Mouse (Mus musculus): Measurements from ENCODE around the gene Gabbr1. TPM values are rescaled to one million over a fixed set of nuclear protein-coding genes. Genes with fewer than 3 reads are reported as not detected.

Gabbr1 gene
- total RNA-seq, 2 experiments from 2014 or later, result 6.9 to 7.4 TPM

DNA sequence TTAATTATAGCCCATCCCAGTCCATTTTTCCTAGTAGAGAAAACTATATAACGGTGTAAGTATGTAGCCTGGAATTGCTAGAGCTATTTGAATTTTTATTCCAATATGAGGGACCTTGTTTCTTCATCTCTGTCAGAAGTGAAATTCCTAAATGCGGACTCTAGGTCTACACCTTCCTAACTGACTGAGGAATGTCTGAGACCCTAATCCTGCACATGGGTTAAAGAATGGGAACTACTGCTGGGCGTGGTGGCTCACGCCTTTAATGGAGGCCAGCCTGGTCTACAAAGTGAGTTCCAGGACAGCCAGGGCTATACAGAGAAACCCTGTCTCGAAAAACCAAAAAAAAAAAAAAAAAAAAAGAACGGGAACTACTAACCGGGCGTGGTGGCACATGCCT lies 16.6 kb upstream of the Gabbr1 start:
- no peak for DNase-seq (ENCODE audit: low spot score)
- intact Hi-C loops (cut with DNase I), result no loop called here

DNA sequence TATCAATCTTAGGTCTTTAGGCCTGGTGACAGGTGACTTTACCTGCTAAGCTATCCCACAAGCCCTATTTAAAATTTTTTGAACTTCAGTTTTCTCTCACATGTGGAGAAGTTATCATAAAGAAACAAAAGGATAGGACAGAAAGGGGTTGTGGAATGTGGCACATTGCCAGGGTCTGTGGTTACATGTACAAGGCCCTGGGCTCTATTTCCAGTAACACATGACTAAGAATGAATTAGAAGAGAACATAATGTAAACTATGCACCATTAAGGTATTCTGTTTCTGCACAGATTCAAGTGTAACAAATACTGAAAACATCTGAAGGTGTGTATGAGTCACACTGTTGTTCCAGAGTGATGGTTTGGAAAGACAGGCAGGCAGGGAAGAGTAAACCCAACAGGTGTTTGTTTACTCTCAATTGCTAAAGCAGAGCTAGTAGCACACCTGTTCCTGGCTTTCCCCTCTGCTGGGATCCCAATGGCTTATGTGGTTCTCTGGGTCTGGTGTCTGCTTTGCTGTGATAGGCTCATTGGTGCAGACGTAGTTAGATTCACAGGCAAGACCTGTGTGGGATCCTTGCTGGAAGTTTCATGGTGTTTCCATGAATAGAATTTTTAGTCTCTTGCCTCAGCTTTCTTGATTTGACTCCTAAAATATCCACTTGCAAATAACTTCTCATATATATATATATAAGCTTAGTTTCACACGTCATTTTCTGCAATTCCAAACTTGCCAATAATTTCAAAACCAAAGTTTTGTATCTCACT lies 6.5 kb upstream of the Gabbr1 start:
- DNase-seq (ENCODE audit: low spot score), result no peak
- intact Hi-C loops (cut with DNase I), result no loop called here

DNA sequence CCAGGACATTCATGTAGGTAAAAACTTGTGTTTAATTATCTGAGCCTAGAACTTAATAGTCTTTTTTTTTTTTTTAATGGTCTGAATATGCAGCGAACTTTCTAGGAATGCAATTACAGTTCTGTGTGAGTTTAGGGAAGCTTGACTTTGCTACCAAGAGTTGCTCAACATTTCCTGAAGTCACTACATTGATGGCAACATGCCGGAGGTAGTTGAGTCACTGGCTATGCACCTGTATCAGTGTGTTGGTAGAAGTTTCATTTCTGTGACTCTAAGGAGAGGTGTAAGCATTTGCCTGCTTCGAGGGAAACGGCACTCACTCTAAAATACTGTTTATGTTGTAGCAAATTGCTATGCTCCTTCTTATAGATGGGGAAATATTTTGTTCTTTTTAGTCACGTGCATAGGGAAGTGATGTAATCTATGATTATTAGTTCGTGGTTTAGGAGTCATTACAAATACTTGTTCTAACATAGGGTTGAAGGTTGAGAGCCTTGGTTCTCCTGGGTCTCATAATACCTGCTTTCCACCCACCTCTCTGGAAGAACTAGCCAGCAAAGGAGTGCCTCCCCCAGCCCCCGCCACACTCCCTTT lies 1.0 kb upstream of the Gabbr1 start:
- DNase-seq (ENCODE audit: low spot score), result no peak
- intact Hi-C loops (cut with DNase I), result loop anchor here (5.0 kb wide), 4 partner anchors 42 to 222 kb away; partner anchors contain the start of genes Trim40, Zfp57, Znrd1 and Znrd1as

DNA sequence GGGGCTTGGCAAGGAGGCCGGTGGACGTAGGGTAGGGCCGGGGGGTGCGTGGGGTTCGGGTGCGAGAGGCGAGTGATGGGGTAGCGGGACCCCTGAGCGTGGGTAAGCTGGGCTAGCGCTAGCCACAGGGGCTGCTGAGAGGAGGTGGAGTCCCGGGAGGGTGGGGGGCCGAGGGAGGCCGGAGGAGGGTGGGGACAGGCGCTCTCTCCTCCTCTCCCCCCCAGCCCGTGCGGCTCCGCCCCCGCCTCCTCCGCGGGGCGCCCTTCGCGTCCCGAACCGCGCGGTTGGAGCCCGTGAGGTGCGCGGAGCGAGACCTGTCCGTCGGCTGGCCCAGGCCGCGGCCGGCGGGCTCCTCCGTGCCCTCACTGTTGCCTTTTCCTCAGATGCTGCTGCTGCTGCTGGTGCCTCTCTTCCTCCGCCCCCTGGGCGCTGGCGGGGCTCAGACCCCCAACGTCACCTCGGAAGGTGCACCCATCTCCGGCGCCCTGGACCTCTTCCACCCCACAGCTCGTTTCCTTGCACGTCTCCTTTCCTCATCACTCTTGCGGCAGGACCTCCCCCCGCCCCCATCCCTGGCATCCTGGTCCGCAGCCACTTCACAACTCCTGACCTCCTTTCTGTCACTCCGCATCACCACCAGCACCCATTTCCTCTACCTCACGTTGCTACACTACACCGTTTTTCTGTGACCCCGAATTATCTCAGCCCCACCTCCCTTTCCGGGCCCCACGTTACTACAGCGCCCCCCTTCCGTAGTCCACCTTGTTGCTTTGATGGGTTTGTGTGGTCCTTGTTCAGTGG lies 746 bp downstream of the Gabbr1 start:
- intact Hi-C loops (cut with DNase I), result loop anchor here (2.0 to 5.0 kb wide), 5 partner anchors 44 to 224 kb away; partner anchors contain the start of genes Trim40, Zfp57, Znrd1 and Znrd1as
- peak; percentile 17 for DNase-seq (ENCODE audit: low spot score)

DNA sequence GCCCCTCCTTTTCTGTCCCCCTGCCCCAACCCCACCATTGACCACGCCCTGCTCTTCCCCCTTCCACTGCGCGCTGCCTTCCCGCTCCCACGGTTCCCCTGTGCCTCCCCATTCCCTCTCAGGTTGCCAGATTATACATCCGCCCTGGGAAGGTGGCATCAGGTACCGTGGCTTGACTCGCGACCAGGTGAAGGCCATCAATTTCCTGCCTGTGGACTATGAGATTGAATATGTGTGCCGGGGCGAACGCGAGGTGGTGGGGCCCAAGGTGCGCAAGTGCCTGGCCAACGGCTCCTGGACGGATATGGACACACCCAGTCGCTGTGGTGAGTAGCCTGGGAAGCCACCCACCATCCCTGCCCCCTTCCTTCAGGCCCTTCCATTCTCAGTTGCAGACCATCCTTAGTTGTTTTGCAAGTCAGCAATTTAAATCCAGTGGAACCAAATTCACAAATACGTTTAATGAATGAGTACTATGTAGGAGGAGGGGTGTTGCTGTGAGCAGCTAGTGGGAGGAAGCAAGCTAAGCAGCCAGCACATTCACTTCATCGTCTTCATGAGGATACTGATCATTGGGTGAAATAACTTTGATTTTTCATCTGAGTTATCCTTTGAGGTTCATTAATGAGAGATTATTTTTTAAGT lies 1.7 kb downstream of the Gabbr1 start:
- intact Hi-C loops (cut with DNase I), result loop anchor here (2.0 to 5.0 kb wide), 5 partner anchors 45 to 225 kb away; partner anchors contain the start of genes Trim40, Zfp57, Znrd1 and Znrd1as
- no peak for DNase-seq (ENCODE audit: low spot score)

DNA sequence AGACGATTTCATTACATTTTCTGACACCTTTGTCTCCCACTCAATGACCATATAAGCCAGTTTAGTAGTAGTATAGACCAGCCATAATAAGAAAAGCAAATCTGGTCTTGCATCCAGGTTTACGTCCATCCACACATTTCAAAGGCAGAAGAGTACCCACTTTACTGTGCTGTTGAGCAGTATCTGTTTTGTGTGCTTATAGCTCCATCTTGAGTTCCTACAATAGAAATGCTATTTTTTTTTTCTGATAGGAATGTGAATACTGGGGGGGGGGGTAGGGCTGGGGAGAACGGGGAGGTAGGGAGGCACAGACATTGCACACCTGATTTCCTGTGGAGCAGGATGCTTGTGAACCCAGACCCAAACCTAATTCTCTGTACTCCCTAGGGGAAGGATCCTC lies 2.2 kb downstream of the Gabbr1 start:
- intact Hi-C loops (cut with DNase I), result loop anchor here (2.0 to 5.0 kb wide), 5 partner anchors 46 to 226 kb away; partner anchors contain the start of genes Trim40, Zfp57, Znrd1 and Znrd1as
- DNase-seq (ENCODE audit: low spot score), result no peak

DNA sequence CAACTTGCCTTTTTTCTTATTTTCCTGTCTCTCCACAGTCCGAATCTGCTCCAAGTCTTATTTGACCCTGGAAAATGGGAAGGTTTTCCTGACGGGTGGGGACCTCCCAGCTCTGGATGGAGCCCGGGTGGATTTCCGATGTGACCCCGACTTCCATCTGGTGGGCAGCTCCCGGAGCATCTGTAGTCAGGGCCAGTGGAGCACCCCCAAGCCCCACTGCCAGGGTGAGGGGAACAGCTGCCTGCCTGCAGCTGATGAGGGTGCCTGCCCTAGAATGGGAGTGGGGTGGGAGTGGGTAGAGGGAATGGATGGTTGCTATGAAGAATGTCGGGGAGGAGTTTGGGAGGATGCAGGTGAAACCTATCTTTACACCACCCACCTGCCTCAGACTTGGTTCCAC lies 2.6 kb downstream of the Gabbr1 start:
- DNase-seq (ENCODE audit: low spot score), result no peak
- intact Hi-C loops (cut with DNase I), result loop anchor here (5.0 kb wide), 4 partner anchors 46 to 226 kb away; partner anchors contain the start of genes Trim40, Zfp57, Znrd1 and Znrd1as

DNA sequence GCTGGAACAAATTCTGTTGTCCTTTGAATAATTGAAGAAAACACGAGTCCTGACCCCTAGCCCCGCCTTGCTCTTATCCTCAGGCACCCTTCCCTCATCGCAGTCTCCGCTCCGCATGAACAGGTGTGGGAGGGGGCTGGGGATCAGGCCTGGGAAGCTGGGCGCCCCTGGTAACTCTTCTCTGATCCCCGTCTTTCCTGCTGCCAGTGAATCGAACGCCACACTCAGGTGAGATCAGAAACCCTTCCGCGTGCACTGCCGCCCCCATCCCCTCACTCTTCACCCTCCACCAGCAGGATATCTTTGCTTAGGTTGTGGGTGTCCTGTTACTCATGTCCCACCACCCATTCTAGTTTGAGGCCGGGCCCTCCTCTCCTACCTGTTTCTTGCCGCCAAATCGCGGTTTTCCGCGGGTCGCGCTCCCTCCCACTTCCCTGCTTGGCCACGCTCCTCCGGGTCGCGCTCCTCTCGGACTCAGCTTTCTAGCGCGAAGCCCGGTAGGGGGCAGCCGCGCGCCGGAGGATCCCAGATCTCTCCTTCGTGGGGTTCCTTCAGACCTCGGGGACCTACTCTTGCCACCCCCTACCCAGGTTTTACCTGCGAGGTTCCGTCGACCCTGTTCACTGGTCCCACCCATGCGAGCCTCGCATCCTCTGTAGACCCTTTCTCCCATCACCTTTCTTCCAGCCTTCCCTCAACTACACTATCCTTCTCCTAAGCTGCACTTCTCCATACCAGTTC lies 4.0 kb downstream of the Gabbr1 start:
- intact Hi-C loops (cut with DNase I), result loop anchor here (5.0 kb wide), 4 partner anchors 47 to 227 kb away; partner anchors contain the start of genes Trim40, Zfp57, Znrd1 and Znrd1as
- peak; percentile 20 for DNase-seq (ENCODE audit: low spot score)

DNA sequence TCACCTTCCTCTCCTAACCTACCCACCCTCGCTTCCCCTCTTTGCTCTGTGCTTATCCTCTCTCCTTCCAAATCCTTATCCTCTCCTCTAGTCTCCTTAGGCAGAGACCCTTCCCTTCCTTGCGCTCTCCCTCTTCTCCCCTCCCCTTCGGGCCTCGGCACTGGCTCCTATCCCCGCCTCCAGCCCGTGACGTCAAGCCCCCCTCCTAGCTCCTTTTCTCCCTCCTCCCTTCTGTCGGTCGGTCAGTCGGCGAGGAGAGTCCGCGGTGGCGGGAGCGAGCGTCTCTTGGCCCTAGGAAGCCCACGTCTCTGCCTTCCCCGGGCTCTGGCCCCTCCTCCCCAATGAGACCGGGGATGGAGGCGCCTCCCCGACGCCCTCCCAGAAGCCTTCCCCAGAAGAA lies 4.6 kb downstream of the Gabbr1 start:
- intact Hi-C loops (cut with DNase I), result no loop called here
- DNase-seq (ENCODE audit: low spot score), result peak; percentile 68

DNA sequence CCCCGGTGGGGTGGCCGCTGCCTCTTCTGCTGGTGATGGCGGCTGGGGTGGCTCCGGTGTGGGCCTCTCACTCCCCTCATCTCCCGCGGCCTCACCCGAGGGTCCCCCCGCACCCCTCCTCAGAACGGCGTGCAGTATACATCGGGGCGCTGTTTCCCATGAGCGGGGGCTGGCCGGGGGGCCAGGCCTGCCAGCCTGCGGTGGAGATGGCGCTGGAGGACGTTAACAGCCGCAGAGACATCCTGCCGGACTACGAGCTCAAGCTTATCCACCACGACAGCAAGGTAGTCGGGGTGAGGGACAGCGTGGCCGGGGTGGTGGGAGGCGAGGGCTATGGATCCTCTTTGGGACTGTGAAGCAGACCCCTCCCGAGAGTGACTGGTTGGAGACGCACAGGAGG lies 5.1 kb downstream of the Gabbr1 start:
- intact Hi-C loops (cut with DNase I), result no loop called here
- DNase-seq (ENCODE audit: low spot score), result no peak

DNA sequence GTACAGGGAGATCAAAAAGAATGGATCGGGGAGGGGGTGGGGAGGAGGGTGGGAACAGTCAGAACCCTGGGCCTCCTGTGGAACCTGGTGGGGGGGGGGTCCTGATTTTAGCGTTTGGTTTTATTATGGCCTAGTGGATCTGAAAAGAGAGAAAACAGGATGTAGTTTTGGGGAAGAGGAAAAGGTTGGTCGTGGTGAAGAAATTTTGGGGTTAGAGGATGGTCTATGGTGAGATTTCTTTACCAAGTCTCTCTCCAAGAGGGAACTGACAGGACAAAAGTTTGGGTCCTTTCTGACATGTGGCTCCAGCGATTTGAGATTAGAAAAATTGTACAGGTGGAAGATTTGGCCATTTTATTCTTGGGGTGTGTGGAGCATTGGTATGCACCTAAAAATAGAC lies 6.0 kb downstream of the Gabbr1 start:
- intact Hi-C loops (cut with DNase I), result no loop called here
- no peak for DNase-seq (ENCODE audit: low spot score)

DNA sequence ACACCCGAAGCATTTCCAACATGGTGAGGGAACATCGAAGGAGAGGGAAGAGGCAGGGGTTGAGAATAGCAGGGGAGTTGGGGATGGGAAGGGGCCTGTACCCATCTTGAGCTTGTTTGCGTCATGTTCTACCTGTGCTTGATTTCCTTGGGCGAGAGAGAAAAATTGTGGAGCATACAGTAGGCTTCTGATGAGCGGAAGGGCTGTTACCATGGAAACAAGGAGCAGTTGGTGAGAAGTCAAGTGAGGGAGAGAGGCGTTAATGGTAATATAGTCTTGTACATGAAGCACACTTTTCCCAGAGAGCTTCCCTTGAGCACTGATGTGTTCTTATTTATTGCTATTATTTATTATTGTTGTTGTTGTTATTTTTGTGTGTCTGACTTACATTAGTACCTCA lies 11.2 kb downstream of the Gabbr1 start:
- intact Hi-C loops (cut with DNase I), result no loop called here
- DNase-seq (ENCODE audit: low spot score), result no peak

DNA sequence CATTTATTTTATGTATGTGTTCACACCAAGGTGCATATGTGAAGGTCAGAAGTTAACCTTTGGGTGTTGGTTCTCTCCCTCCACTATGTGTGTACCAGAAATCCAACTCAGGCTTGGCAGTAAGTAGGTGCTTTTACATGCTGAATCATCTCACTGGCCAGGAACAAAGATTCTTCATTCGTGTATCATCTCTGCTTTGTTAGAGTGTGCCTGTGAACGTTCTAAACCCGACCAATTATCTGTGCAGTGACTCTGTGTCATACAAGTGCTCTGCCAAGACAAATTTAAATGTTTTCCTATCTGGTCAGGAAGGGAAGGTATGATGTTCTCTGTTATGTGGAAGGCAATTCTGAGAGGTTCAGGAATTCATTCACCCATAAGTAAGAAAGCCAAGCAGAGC lies 15.7 kb downstream of the Gabbr1 start:
- intact Hi-C loops (cut with DNase I), result no loop called here

DNA sequence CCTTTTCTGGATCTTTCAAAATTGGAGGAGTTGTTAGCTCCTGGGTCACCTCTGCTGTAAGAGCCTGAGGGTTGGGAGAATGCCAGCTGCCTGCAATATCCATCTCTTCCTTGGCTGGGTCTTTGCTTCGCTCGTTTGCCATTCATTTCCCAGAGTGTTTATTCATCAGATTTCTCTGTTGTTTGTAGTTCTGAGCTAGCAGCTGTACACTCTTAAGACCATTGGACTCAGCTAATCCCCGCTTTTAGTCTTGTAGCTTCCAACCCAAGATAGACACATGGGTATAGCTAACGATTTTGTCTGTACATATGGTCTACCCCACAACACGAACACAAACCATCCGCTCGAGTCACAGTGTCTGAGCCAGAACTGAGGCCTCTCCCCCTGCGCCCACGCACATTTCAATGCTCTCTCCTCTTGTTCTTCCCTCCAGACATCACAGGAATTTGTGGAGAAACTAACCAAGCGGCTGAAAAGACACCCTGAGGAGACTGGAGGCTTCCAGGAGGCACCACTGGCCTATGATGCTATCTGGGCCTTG lies 16.4 kb downstream of the Gabbr1 start:
- intact Hi-C loops (cut with DNase I), result no loop called here
- DNase-seq (ENCODE audit: low spot score), result no peak

More for the DNA sequence above, 15.7 kb downstream of the Gabbr1 start:
- DNase-seq (ENCODE audit: low spot score), result no peak

DNA sequence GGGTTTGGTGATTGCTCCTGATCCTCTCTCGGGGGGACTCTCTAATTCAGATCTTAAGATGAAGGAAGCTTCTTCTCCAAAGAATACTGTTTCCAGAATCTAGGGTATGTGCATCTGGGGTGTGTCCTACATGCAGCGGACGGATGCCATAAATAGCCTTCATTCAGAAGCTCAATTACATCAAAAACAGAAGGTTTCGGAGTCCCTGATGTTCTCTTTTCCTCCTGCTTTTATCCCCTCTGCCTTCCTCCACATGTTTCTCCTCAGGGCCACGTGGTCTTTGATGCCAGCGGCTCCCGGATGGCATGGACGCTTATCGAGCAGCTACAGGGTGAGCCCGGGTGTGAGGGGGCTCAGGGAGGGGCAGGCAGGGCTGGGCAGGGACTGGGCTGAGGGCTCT lies 17.3 kb downstream of the Gabbr1 start:
- no peak for DNase-seq (ENCODE audit: low spot score)
- intact Hi-C loops (cut with DNase I), result no loop called here

DNA sequence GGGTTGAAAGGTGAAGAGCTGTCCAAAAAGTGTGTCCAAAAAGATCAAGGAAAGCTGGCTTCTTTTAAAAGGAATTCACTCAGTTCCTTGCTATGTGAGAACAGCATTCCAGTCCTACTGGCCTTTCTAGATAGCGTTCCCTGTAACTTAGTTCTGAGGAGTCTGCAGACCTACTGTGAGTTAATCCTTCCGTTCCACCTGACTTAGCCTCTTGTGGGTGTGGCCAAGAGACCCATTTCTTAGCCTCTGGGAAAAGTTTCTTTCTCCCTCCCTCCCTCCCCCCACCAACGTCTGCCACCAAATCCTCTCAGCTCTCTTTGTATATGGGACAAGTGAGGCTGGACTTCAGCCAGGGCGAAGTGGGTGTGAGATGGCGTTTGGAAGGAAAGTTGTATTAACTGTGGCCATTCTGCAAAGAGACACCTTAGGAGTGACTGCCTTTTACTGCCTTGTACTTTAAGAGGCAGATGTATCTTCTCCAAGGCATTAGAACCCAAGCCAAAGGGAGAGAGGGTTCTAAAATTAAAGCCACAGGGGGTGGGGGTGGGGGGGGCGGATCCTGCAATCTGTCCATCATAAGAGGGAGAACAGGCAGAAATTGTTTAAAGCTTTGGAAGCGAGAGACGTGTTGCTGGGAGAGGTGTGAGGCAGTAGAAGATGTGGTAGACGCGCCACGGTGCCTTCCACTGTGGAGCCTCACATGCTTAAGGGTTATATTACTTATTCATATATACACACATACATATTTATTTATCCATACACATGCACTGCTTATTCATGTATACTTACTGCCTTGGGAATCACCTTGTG lies 18.1 kb downstream of the Gabbr1 start:
- intact Hi-C loops (cut with DNase I), result no loop called here

DNA sequence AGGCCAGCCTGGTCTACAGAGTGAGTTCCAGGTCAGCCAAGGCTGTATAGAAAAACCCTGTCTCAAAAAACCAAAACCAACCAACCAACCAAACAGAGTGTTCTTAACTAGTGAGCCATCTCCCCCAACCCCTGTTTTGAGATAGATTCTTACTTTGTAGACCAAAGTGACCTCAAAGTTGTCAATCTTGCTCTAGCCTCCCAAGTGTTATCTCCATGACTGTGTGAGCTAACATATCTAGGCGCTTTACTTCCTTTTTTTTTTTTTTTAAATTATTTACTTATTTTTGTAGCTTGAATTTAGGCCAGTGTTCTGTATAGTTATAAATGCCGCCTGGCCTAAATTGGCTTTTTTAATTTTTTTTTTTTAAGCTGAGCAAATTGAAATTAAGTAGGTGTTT lies 20.2 kb downstream of the Gabbr1 start:
- intact Hi-C loops (cut with DNase I), result no loop called here
- no peak for DNase-seq (ENCODE audit: low spot score)

More for the DNA sequence above, 18.1 kb downstream of the Gabbr1 start:
- DNase-seq (ENCODE audit: low spot score), result no peak

DNA sequence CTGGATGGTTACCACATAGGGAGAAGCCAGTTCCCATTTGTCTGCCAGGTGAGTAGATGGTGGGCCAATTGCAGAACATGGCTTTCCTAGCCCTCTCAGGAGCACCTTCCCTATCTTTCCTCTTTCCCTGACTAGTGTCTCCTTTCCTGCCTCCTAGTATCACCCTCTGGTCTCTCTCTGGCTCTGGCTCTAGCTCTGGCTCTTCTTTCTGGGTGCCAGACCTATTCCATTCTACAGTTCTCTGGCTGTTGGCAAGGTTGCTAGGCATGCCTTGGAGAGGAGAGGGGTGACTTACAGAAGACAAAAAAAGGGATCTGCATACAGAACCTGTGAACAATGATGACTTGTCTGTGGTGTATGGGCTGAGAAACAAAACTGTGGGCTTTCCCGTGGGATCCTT lies 22.1 kb downstream of the Gabbr1 start:
- no peak for DNase-seq (ENCODE audit: low spot score)
- intact Hi-C loops (cut with DNase I), result no loop called here

Data from heart, postnatal 25 days (tissue).